Mouse (Mus musculus): ENCODE measurements around the gene Gimap5.

DNA sequence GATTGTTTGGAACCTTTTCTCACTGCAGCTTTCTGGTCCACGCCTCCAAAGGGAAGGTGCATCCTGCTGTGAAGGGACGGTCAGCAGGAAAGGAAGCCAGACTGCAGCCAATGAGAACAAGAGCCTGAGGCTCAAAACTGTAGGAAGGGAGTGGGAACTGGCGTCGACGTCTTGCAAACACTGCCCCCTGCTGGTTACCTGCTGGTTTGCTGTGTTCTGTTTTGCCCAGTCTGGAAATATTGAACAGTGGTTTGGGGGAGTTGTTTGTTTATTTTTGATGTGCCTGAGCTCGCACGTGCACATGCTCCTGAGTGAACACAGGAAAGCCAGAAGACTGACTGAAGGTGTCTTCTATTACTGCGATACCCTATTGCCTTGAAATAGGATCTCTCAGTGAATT, 26.0 kb downstream of the Gimap5 start:
- peak; percentile 71 for TF ChIP-seq CTCF (conservative IDR thresholded peaks at IDR 0.05; ENCODE audit: low read length)
- no peak for TF ChIP-seq NANOG (IDR thresholded peaks at IDR 0.05; ENCODE audit: borderline replicate concordance, low read length)

Data from E14TG2a.4 (cell line).